In genomic region chr5:5124645-5125044, GRCm38 (mm10) we compare ENCODE assay signal across 14 mouse cellular contexts.
"Had no signal": no experiment of that assay in that cellular context is flagged by ENCODE, and none has a peak within 500 bp of the region (broad histone marks: within the 10 kb centered on the region; RNA-seq: fewer than 3 reads in every experiment).

No protein-coding gene starts in this region.

- H3K27me3 ChIP-seq: midbrain, embryonic 13.5 days; midbrain, embryonic 15.5 days; neural tube, embryonic 12.5 days; stomach, embryonic 15.5 days had no signal

- H3K4me1 ChIP-seq: midbrain, embryonic 10.5 days; midbrain, embryonic 13.5 days; midbrain, embryonic 15.5 days; neural tube, embryonic 12.5 days; stomach, embryonic 15.5 days had no signal

- ATAC-seq: midbrain, embryonic 13.5 days; midbrain, embryonic 15.5 days had no signal

- H3K4me2 ChIP-seq: lung, embryonic 14.5 days; midbrain, embryonic 13.5 days; midbrain, embryonic 15.5 days; neural tube, embryonic 12.5 days; stomach, embryonic 15.5 days had no signal

- H3K27ac ChIP-seq: midbrain, embryonic 10.5 days; midbrain, embryonic 13.5 days; midbrain, embryonic 15.5 days; neural tube, embryonic 12.5 days; stomach, embryonic 15.5 days; stomach, postnatal 0 days had no signal

- H3K9me3 ChIP-seq: midbrain, embryonic 10.5 days; midbrain, embryonic 13.5 days; midbrain, embryonic 15.5 days; neural tube, embryonic 12.5 days; stomach, embryonic 15.5 days had no signal

- H3K36me3 ChIP-seq: midbrain, embryonic 10.5 days; midbrain, embryonic 13.5 days; midbrain, embryonic 15.5 days; neural tube, embryonic 12.5 days; stomach, embryonic 15.5 days had no signal

- H3K4me3 ChIP-seq: midbrain, embryonic 10.5 days; midbrain, embryonic 13.5 days; midbrain, embryonic 15.5 days; neural tube, embryonic 12.5 days; stomach, embryonic 15.5 days had no signal

- H3K9ac ChIP-seq: lung, embryonic 14.5 days; midbrain, embryonic 13.5 days; midbrain, embryonic 15.5 days; neural tube, embryonic 12.5 days; stomach, embryonic 15.5 days had no signal

- DNase-seq: lung, adult 18-20 months; lung, embryonic 14.5 days; lung, postnatal 10 days; lung, postnatal 4 days; right cerebral cortex, postnatal 14 days; thymus, adult 18-20 months; thymus, postnatal 14 days; thymus, postnatal 36 days had no signal
